ENCODE assay signal across 10 mouse cellular contexts in genomic region chr8:102978161-102978581, GRCm38 (mm10).
DNase-seq lines count a peak whose midpoint lies in the region; ATAC-seq and TF ChIP-seq lines count a peak whose summit lies in the region.
"Had no signal": no experiment of that assay in that cellular context is flagged by ENCODE, and none has a peak within 500 bp of the region (broad histone marks: within the 10 kb centered on the region; RNA-seq: fewer than 3 reads in every experiment).

No protein-coding gene starts in this region.

- H3K36me3 ChIP-seq in heart, embryonic 12.5 days: no peaks in the 10 kb centered on the region
- H3K36me3 ChIP-seq in lung, embryonic 14.5 days (ENCODE audit: insufficient read depth): no peaks in the 10 kb centered on the region
- no peaks in the 10 kb centered on the region for H3K36me3 ChIP-seq in forebrain, embryonic 12.5 days (replicated peaks)
- H3K36me3 ChIP-seq: liver, embryonic 15.5 days had no signal

- H3K4me3 ChIP-seq in heart, embryonic 12.5 days: no peak overlapping the region
- no peak overlapping the region for H3K4me3 ChIP-seq in lung, embryonic 14.5 days (ENCODE audit: low read depth, low read length)
- no peak overlapping the region for H3K4me3 ChIP-seq in forebrain, embryonic 12.5 days (replicated peaks)
- H3K4me3 ChIP-seq: liver, embryonic 15.5 days had no signal

- peak; percentile 2 for DNase-seq in heart, adult 18-20 months
- peak; percentile 30 for DNase-seq in adipocyte (ENCODE audit: low spot score)
- peak; percentile 48 for DNase-seq in forelimb bud, embryonic 11.5 days (ENCODE audit: low read depth, low spot score)
- DNase-seq in lung, embryonic 14.5 days: peak; percentile 92
- DNase-seq in MN1 (ENCODE audit: low spot score): no peak
- DNase-seq: adrenal gland, adult 8-10 months had no signal

- H3K4me2 ChIP-seq in heart, embryonic 12.5 days: no peak overlapping the region
- no peak overlapping the region for H3K4me2 ChIP-seq in lung, embryonic 14.5 days
- no peak overlapping the region for H3K4me2 ChIP-seq in forebrain, embryonic 12.5 days
- H3K4me2 ChIP-seq: liver, embryonic 15.5 days had no signal

- WGBS in heart, embryonic 12.5 days: 63% methylated on average over 7 of the region's 7 CpGs
- WGBS in lung, embryonic 14.5 days: 37% methylated on average over 7 of the region's 7 CpGs
- WGBS in forebrain, embryonic 12.5 days: 72% methylated on average over 7 of the region's 7 CpGs

- no peak overlapping the region for H3K9ac ChIP-seq in heart, embryonic 12.5 days
- no peak overlapping the region for H3K9ac ChIP-seq in lung, embryonic 14.5 days
- H3K9ac ChIP-seq in forebrain, embryonic 12.5 days: no peak overlapping the region
- H3K9ac ChIP-seq: liver, embryonic 15.5 days had no signal

- TF ChIP-seq CTCF in lung, embryonic 14.5 days (IDR thresholded peaks at IDR 0.05; ENCODE audit: low read depth): no peak

- no peak overlapping the region for H3K27ac ChIP-seq in heart, embryonic 12.5 days (ENCODE audit: poor library complexity, severe bottlenecking)
- peak overlapping the region; percentile 19; the same call in 1 of the 2 replicates for H3K27ac ChIP-seq in lung, embryonic 14.5 days (ENCODE audit: low read depth)
- H3K27ac ChIP-seq in forebrain, embryonic 12.5 days: no peak overlapping the region
- H3K27ac ChIP-seq: liver, embryonic 15.5 days had no signal

- H3K4me1 ChIP-seq in heart, embryonic 12.5 days (replicated peaks): no peaks in the 10 kb centered on the region
- H3K4me1 ChIP-seq in lung, embryonic 14.5 days (ENCODE audit: insufficient read depth): no peaks in the 10 kb centered on the region
- peaks cover 4% of the 10 kb centered on the region for H3K4me1 ChIP-seq in forebrain, embryonic 12.5 days
- H3K4me1 ChIP-seq: liver, embryonic 15.5 days had no signal

- H3K9me3 ChIP-seq in heart, embryonic 12.5 days (replicated peaks): no peaks in the 10 kb centered on the region
- H3K9me3 ChIP-seq in lung, embryonic 14.5 days (ENCODE audit: low read depth, low read length): no peaks in the 10 kb centered on the region
- H3K9me3 ChIP-seq in forebrain, embryonic 12.5 days: no peaks in the 10 kb centered on the region
- H3K9me3 ChIP-seq: liver, embryonic 15.5 days had no signal

- no peak for ATAC-seq in heart, embryonic 12.5 days (ENCODE audit: insufficient number of reproducible peaks, low FRiP score)
- peak; percentile 96 for ATAC-seq in lung, embryonic 14.5 days (ENCODE audit: insufficient read depth)
- ATAC-seq in megakaryocyte, adult 5-6 weeks (ENCODE audit: poor library complexity, severe bottlenecking): no peak
- no peak for ATAC-seq in forebrain, embryonic 12.5 days (ENCODE audit: low FRiP score)

- H3K27me3 ChIP-seq in heart, embryonic 12.5 days (replicated peaks): no peaks in the 10 kb centered on the region
- no peaks in the 10 kb centered on the region for H3K27me3 ChIP-seq in lung, embryonic 14.5 days (ENCODE audit: insufficient read depth, low read length)
- H3K27me3 ChIP-seq in forebrain, embryonic 12.5 days: no peaks in the 10 kb centered on the region
- H3K27me3 ChIP-seq: liver, embryonic 15.5 days had no signal
